Mouse (Mus musculus) CH12.LX (cell line): ENCODE data around the gene Grpel1. TPM values are rescaled to one million over a fixed set of nuclear protein-coding genes. Genes with fewer than 3 reads are reported as not detected.

Source experiments
- DNase-seq: peaks from one replicate; pipeline ENCODE4 v3.0.0-alpha.2; 2013; ENCODE audit errors: extremely low read depth
- H3K27ac ChIP-seq: 2 replicates; pipeline ENCODE4 v1.5.1; 2012; ENCODE audit warnings: low read depth, mild to moderate bottlenecking, control low read depth, moderate library complexity; ENCODE audit not compliant: insufficient read depth
- H3K27me3 ChIP-seq: replicated peaks from 2 replicates; pipeline ENCODE3; 2012; ENCODE audit warnings: inconsistent platforms
- H3K36me3 ChIP-seq, 2 experiments: replicated peaks in 1 of 2; 2 replicates each; pipeline versions ENCODE3 to v1.6.1; 2012; ENCODE audit warnings: inconsistent platforms in 1 of 2, low read length in 1 of 2, mild to moderate bottlenecking in 1 of 2, mixed read lengths in 1 of 2, moderate library complexity in 1 of 2; ENCODE audit not compliant: control insufficient read depth in 1 of 2, insufficient read depth in 1 of 2
- H3K4me1 ChIP-seq, 2 experiments: 2 replicates each; pipeline ENCODE4 v1.6.1; 2012; ENCODE audit warnings: inconsistent platforms in 1 of 2, moderate library complexity in 1 of 2; ENCODE audit not compliant: insufficient read depth in 2 of 2, control insufficient read depth in 1 of 2
- H3K4me2 ChIP-seq: 2 replicates; pipeline ENCODE4 v1.6.1; 2012; ENCODE audit warnings: low read depth, mild to moderate bottlenecking, control low read depth; ENCODE audit not compliant: poor library complexity, insufficient read depth, severe bottlenecking
- H3K4me3 ChIP-seq, 3 experiments: fragments of 150-350 bp in 1 of 3; sonication (generic) in 1 of 3; replicated peaks in 1 of 3; 2 replicates each; pipeline versions ENCODE3 to v1.5.1; 2011 to 2012; ENCODE audit warnings: low read depth in 2 of 3, low read length in 2 of 3, mild to moderate bottlenecking in 2 of 3, moderate library complexity in 2 of 3, control low read depth in 1 of 3, improper control_type of control experiment in 1 of 3, inconsistent platforms in 1 of 3, mixed read lengths in 1 of 3; ENCODE audit not compliant: poor library complexity in 1 of 3
- H3K79me2 ChIP-seq: replicated peaks from 2 replicates; pipeline ENCODE4 v1.6.1; 2012; ENCODE audit warnings: mild to moderate bottlenecking, moderate library complexity; ENCODE audit not compliant: control insufficient read depth, poor library complexity, insufficient read depth, severe bottlenecking; ENCODE audit errors: extremely low read depth
- H3K9ac ChIP-seq: 2 replicates; pipeline ENCODE4 v1.6.1; 2012; ENCODE audit warnings: low read depth, mild to moderate bottlenecking, control low read depth, moderate library complexity; ENCODE audit not compliant: insufficient read depth
- H3K9me3 ChIP-seq: replicated peaks from 2 replicates; pipeline ENCODE3; 2012; ENCODE audit warnings: low read length, inconsistent platforms, mixed read lengths
- CHD1 ChIP-seq: IDR thresholded peaks from 2 replicates; pipeline ENCODE4 v1.6.1; 2012; ENCODE audit warnings: low read depth, low read length, improper control_type of control experiment, inconsistent platforms
- E2F4 ChIP-seq: IDR thresholded peaks from 2 replicates; pipeline ENCODE4 v1.6.1; 2011; ENCODE audit warnings: low read depth, low read length, improper control_type of control experiment; ENCODE audit not compliant: insufficient replicate concordance
- ELF1 ChIP-seq: IDR thresholded peaks from 2 replicates; pipeline ENCODE4 v1.6.1; 2014; ENCODE audit warnings: low read depth, mild to moderate bottlenecking, inconsistent platforms, low read length, improper control_type of control experiment
- EP300 ChIP-seq: IDR thresholded peaks from 2 replicates; pipeline ENCODE4 v1.6.1; 2011; ENCODE audit warnings: low read length, improper control_type of control experiment
- ETS1 ChIP-seq: conservative IDR thresholded peaks from 2 replicates; pipeline ENCODE4 v1.6.1; 2012; ENCODE audit warnings: low read depth, mild to moderate bottlenecking, inconsistent platforms, low read length, improper control_type of control experiment, moderate library complexity
- HCFC1 ChIP-seq: IDR thresholded peaks from 2 replicates; pipeline ENCODE4 v1.6.1; 2012; ENCODE audit warnings: low read depth, mild to moderate bottlenecking, inconsistent platforms, low read length, improper control_type of control experiment
- JUN ChIP-seq: IDR thresholded peaks from 2 replicates; pipeline ENCODE4 v1.6.1; 2011; ENCODE audit warnings: low read depth, mild to moderate bottlenecking, low read length, improper control_type of control experiment, moderate library complexity; ENCODE audit not compliant: insufficient read depth
- MAX ChIP-seq: IDR thresholded peaks from 2 replicates; pipeline ENCODE4 v1.6.1; 2011; ENCODE audit warnings: low read length, improper control_type of control experiment
- MAZ ChIP-seq: IDR thresholded peaks from 2 replicates; pipeline ENCODE4 v1.6.1; 2012; ENCODE audit warnings: low read depth, mild to moderate bottlenecking, inconsistent platforms, low read length, improper control_type of control experiment, moderate library complexity
- MXI1 ChIP-seq: IDR thresholded peaks from 2 replicates; pipeline ENCODE4 v1.6.1; 2011; ENCODE audit warnings: mild to moderate bottlenecking, low read depth, low read length, improper control_type of control experiment
- POLR2A ChIP-seq: IDR thresholded peaks from 2 replicates; pipeline ENCODE4 v1.6.1; 2011; ENCODE audit warnings: low read depth, mild to moderate bottlenecking, improper control_type of control experiment, low read length
- POLR2AphosphoS2 ChIP-seq: IDR thresholded peaks from 2 replicates; pipeline ENCODE4 v1.6.1; 2011; ENCODE audit warnings: low read depth, low read length, improper control_type of control experiment
- RCOR1 ChIP-seq: conservative IDR thresholded peaks from 2 replicates; pipeline ENCODE4 v1.6.1; 2012; ENCODE audit warnings: low read depth, mild to moderate bottlenecking, inconsistent platforms, low read length, improper control_type of control experiment
- TBP ChIP-seq: conservative IDR thresholded peaks from 2 replicates; pipeline ENCODE4 v1.6.1; 2011; ENCODE audit warnings: low read depth, low read length, improper control_type of control experiment
- USF1 ChIP-seq: IDR thresholded peaks from 2 replicates; pipeline ENCODE4 v1.6.1; 2014; ENCODE audit warnings: low read depth, mild to moderate bottlenecking, inconsistent platforms, low read length, improper control_type of control experiment
- USF2 ChIP-seq: conservative IDR thresholded peaks from 2 replicates; pipeline ENCODE4 v1.6.1; 2011; ENCODE audit warnings: low read depth, low read length, improper control_type of control experiment
- ZKSCAN1 ChIP-seq: IDR thresholded peaks from 2 replicates; pipeline ENCODE4 v1.6.1; 2012; ENCODE audit warnings: low read depth, inconsistent platforms, low read length, improper control_type of control experiment, borderline replicate concordance
- ZMIZ1 ChIP-seq: IDR thresholded peaks from 2 replicates; pipeline ENCODE4 v1.6.1; 2012; ENCODE audit warnings: low read depth, mild to moderate bottlenecking, inconsistent platforms, low read length, improper control_type of control experiment
- dilution Hi-C: fragments of 300-500 bp; cut with MboI; formaldehyde crosslinking; loops from 2 replicates; pipeline ENCODE4 v1.14.3; 2020; ENCODE audit warnings: low sequenced_read_pairs; ENCODE audit not compliant: extremely low pct_unique_long_range_greater_than_20kb, extremely low pct_ligation_motif_present
- in situ Hi-C: fragments of 300-500 bp; cut with MboI; formaldehyde crosslinking; loops from 3 replicates; pipeline ENCODE4 v1.14.3; 2019; ENCODE audit warnings: low sequenced_read_pairs, low pct_ligation_motif_present, low pct_unique_long_range_greater_than_20kb, mixed read lengths
- polyA plus RNA-seq: library from polyadenylated mRNA; unstranded; fragments of >175 nt; gene quantifications from 2 replicates; pipeline ENCODE4 v1.2.1, GENCODE M21; 2012; ENCODE audit warnings: low read depth; ENCODE audit not compliant: insufficient read length
- total RNA-seq, 2 experiments: library from RNA; depleted of rRNA; stranded (reverse); fragments of 300-350 nt in 1 of 2; fragments of >200 nt in 1 of 2; gene quantifications; 2 replicates each; pipeline ENCODE4 v1.2.3; 2012 to 2014

Grpel1 gene
- total and polyA plus RNA-seq, 3 experiments = 37.4 to 59.7 (median 41.2) TPM

DNA sequence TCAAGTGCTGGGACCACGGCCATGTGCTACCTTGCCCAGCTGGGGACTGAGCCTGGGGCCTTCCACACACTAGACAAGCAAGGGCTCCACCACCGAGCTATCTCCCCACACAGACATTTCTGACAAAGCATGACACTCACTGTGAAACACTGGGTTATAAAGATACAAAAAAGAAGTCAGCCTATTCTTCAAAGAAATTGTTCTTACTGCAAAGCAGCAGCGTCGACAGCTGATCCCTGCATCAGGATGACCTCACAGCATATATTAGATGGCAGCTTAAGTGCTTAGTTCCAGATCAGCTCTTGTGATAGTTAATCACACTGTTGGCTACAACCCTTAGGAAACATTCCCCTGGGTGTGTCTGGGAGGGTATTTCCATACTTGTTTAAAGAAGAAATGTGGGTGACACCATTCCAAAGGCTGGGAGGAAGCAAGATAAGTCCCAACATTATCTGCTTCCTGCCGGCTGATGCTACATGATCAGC lies 58.5 kb downstream of the Grpel1 start:
- Histone ChIP-seq H3K27ac (no peak overlapping the region), H3K36me3 (peaks cover 36 to 96% of the 10 kb centered on the region in 2 experiments), H3K9me3 (no peaks in the 10 kb centered on the region), H3K4me3 (no peak overlapping the region), H3K4me2 (no peak overlapping the region), H3K4me1 (peaks cover 0 to 4% of the 10 kb centered on the region in 2 experiments; a peak in 1 of 4 replicates), H3K79me2 (no peaks in the 10 kb centered on the region), H3K27me3 (no peaks in the 10 kb centered on the region), H3K9ac (no peak overlapping the region)
- no peak for DNase-seq
- dilution Hi-C loops (no loop called here), in situ Hi-C loops (no loop called here)
- TF ChIP-seq POLR2A = no peak
- TF ChIP-seq MAZ = no peak
- TF ChIP-seq MAX = no peak
- TF ChIP-seq MXI1 = no peak
- no peak for TF ChIP-seq ELF1
- no peak for TF ChIP-seq USF2
- TF ChIP-seq RCOR1 = no peak
- TF ChIP-seq TBP = no peak
- no peak for TF ChIP-seq ETS1
- no peak for TF ChIP-seq ZKSCAN1
- no peak for TF ChIP-seq CHD1
- TF ChIP-seq USF1 = no peak
- TF ChIP-seq EP300 = no peak
- TF ChIP-seq HCFC1 = no peak
- no peak for TF ChIP-seq ZMIZ1
- TF ChIP-seq JUN = no peak
- no peak for TF ChIP-seq E2F4
- TF ChIP-seq POLR2AphosphoS2 = no peak

Other genes with a start within 250 kb of the Grpel1 start
- gene Sorcs2, start 66.9 kb upstream of the Grpel1 start, total RNA-seq (2012; rRNA removed) = 0.21 and 0.42 TPM in 2 replicates
- 0.46 and 0.55 TPM in 2 replicates for gene Sorcs2, start 66.9 kb upstream of the Grpel1 start, total RNA-seq (2014; rRNA removed)
- 1.2 and 1.6 TPM in 2 replicates for gene Sorcs2, start 66.9 kb upstream of the Grpel1 start, polyA plus RNA-seq
- 3.0 and 4.0 TPM in 2 replicates for gene Tada2b, start 19.3 kb downstream of the Grpel1 start, total RNA-seq (2012; rRNA removed)
- 4.4 and 4.8 TPM in 2 replicates for gene Tada2b, start 19.3 kb downstream of the Grpel1 start, total RNA-seq (2014; rRNA removed)
- gene Tada2b, start 19.3 kb downstream of the Grpel1 start, polyA plus RNA-seq = 12.5 and 13.8 TPM in 2 replicates
- gene Ccdc96, start 19.6 kb downstream of the Grpel1 start, total RNA-seq (2012; rRNA removed) = 0.34 and 0.38 TPM in 2 replicates
- 0.05 and 0.26 TPM in 2 replicates for gene Ccdc96, start 19.6 kb downstream of the Grpel1 start, total RNA-seq (2014; rRNA removed)
- 0.33 and 0.41 TPM in 2 replicates for gene Ccdc96, start 19.6 kb downstream of the Grpel1 start, polyA plus RNA-seq
- gene Tbc1d14, start 128.3 kb downstream of the Grpel1 start, total RNA-seq (2012; rRNA removed) = 8.5 and 10.1 TPM in 2 replicates
- gene Tbc1d14, start 128.3 kb downstream of the Grpel1 start, total RNA-seq (2014; rRNA removed) = 4.4 and 5.7 TPM in 2 replicates
- gene Tbc1d14, start 128.3 kb downstream of the Grpel1 start, polyA plus RNA-seq = 24.4 and 29.1 TPM in 2 replicates
- 13.6 and 13.7 TPM in 2 replicates for gene D5Ertd579e, start 231.0 kb downstream of the Grpel1 start, total RNA-seq (2012; rRNA removed)
- 21.6 and 22.9 TPM in 2 replicates for gene D5Ertd579e, start 231.0 kb downstream of the Grpel1 start, total RNA-seq (2014; rRNA removed)
- 23.7 and 29.4 TPM in 2 replicates for gene D5Ertd579e, start 231.0 kb downstream of the Grpel1 start, polyA plus RNA-seq